ENCODE assay signal across 9 mouse cellular contexts in the genomic region with DNA sequence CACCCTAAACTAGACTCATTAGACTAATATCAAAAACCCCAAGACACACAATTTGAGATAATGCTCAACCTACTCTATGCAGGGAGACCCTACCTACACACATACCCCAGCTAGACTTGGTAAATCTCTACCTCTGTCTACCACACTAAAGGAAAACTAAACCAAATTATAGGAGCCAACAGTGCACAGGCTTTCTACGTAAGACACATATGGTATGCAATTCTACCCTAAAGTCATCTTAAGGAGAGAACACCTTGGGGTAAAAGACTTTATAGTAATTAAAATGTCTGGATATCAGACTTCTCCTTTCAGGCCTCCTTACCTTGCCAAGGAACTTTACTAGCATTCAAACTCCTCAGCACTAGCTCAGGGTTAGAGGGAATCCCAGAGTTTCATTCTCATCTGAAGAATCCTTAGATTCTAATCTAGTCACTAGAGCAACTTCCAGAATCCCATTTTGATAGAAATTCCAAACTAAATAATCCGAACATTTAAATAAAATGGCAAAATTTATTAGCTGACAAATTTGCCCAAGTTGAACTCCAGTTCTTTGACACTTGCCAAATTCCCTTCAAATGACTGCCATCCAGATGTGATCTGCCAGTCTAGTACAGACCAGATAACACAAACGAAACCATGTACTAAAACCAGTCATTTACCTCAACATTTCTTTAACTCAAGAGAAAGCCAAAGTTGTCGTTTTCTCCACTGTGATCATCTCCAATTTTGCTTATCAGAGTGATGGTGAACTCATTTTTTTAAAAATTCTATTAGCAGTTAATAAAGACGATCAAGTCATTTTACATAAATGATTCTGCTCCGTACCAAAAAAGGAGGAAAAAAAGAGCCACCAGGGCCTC. TPM values are rescaled to one million over a fixed set of nuclear protein-coding genes. Genes with fewer than 3 reads are reported as not detected.
DNase-seq lines count a peak whose midpoint lies in the region; ATAC-seq and TF ChIP-seq lines count a peak whose summit lies in the region.
"Had no signal": no experiment of that assay in that cellular context is flagged by ENCODE, and none has a peak within 500 bp of the region (broad histone marks: within the 10 kb centered on the region; RNA-seq: fewer than 3 reads in every experiment).

No protein-coding gene starts in this region.

- H3K27ac ChIP-seq in left cerebral cortex, adult 2 months = peak overlapping the region; percentile 20; the same call in 1 of the 2 replicates
- H3K27ac ChIP-seq in embryonic facial prominence, embryonic 13.5 days = no peak overlapping the region; the same call in 1 of the 2 replicates
- peak overlapping the region; percentile 97 for H3K27ac ChIP-seq in limb, embryonic 10.5 days
- H3K27ac ChIP-seq in neural tube, embryonic 14.5 days (ENCODE audit: low read depth, low read length) = no peak overlapping the region

- DNase-seq in left cerebral cortex, adult 2 months (ENCODE audit: extremely low spot score in 1 of 2, low spot score in 2 of 2) = no peak
- DNase-seq in left cerebral cortex, postnatal 4 days = no peak
- DNase-seq in limb, embryonic 10.5 days (ENCODE audit: low spot score) = no peak
- DNase-seq in cerebellum, postnatal 4 days (ENCODE audit: low spot score in 2 of 2) = no peak
- no peak for DNase-seq in spleen, adult 18-20 months
- DNase-seq: gastrocnemius, postnatal 14 days had no signal

- H3K4me2 ChIP-seq in embryonic facial prominence, embryonic 13.5 days = peak overlapping the region; percentile 81
- H3K4me2 ChIP-seq in neural tube, embryonic 14.5 days (ENCODE audit: low read depth, low read length) = peak overlapping the region; percentile 56

- H3K9ac ChIP-seq in embryonic facial prominence, embryonic 13.5 days = peak overlapping the region; percentile 98
- 0 out of 2 replicates have a peak overlapping the region, but pooled peaks have one; percentile 17 for H3K9ac ChIP-seq in neural tube, embryonic 14.5 days (replicated peaks; ENCODE audit: low read depth, low read length)

- H3K36me3 ChIP-seq in embryonic facial prominence, embryonic 13.5 days = peaks cover 16% of the 10 kb centered on the region
- H3K36me3 ChIP-seq in limb, embryonic 10.5 days = peaks cover 52% of the 10 kb centered on the region
- H3K36me3 ChIP-seq in neural tube, embryonic 14.5 days (ENCODE audit: control insufficient read depth, insufficient read depth, low read length) = no peaks in the 10 kb centered on the region

- H3K4me3 ChIP-seq in left cerebral cortex, adult 2 months = peak overlapping the region; percentile 64
- peak overlapping the region; percentile 86 for H3K4me3 ChIP-seq in embryonic facial prominence, embryonic 13.5 days
- H3K4me3 ChIP-seq in limb, embryonic 10.5 days = peak overlapping the region; percentile 90
- H3K4me3 ChIP-seq in neural tube, embryonic 14.5 days (ENCODE audit: low read depth, low read length) = peak overlapping the region; percentile 88

- no peaks in the 10 kb centered on the region for H3K9me3 ChIP-seq in embryonic facial prominence, embryonic 13.5 days
- no peaks in the 10 kb centered on the region for H3K9me3 ChIP-seq in limb, embryonic 10.5 days (replicated peaks)
- no peaks in the 10 kb centered on the region for H3K9me3 ChIP-seq in neural tube, embryonic 14.5 days (ENCODE audit: control insufficient read depth, low read length)

- WGBS in embryonic facial prominence, embryonic 13.5 days = 3% methylated on average over 6 of the region's 6 CpGs
- WGBS in limb, embryonic 10.5 days = 5% methylated on average over 6 of the region's 6 CpGs
- 7% methylated on average over 6 of the region's 6 CpGs for WGBS in neural tube, embryonic 14.5 days

- peaks cover 32% of the 10 kb centered on the region for H3K4me1 ChIP-seq in embryonic facial prominence, embryonic 13.5 days
- H3K4me1 ChIP-seq in limb, embryonic 10.5 days = peaks cover 29% of the 10 kb centered on the region
- peaks cover 19% of the 10 kb centered on the region for H3K4me1 ChIP-seq in neural tube, embryonic 14.5 days (ENCODE audit: control insufficient read depth, insufficient read depth, low read length)

- H3K27me3 ChIP-seq in embryonic facial prominence, embryonic 13.5 days = no peaks in the 10 kb centered on the region
- H3K27me3 ChIP-seq in limb, embryonic 10.5 days (ENCODE audit: low read depth, poor library complexity, severe bottlenecking) = no peaks in the 10 kb centered on the region
- no peaks in the 10 kb centered on the region for H3K27me3 ChIP-seq in neural tube, embryonic 14.5 days (ENCODE audit: control insufficient read depth, insufficient read depth, low read length)

- intact Hi-C loops in left cerebral cortex, adult 2 months (cut with DNase I) = no loop called here
- intact Hi-C loops in left cerebral cortex, postnatal 4 days (cut with DNase I) = no loop called here

- no peak for ATAC-seq in embryonic facial prominence, embryonic 13.5 days (ENCODE audit: insufficient number of reproducible peaks, insufficient read depth, low FRiP score, low TSS enrichment, low read depth)
- ATAC-seq in neural tube, embryonic 14.5 days (ENCODE audit: low read depth) = no peak
- no peak for ATAC-seq in erythroid progenitor cell, adult 5-6 weeks (replicated peaks; ENCODE audit: low FRiP score, poor library complexity, severe bottlenecking)

- no peak for TF ChIP-seq CTCF in left cerebral cortex, adult 2 months (IDR thresholded peaks at IDR 0.05)

RNA-seq across cellular contexts. Expression of a gene that starts 1.8 kb away (rescaled TPM):
- 1 to 10 TPM; 5.4 to 5.7 TPM for total RNA-seq in left cerebral cortex, adult 2 months (2021)
- total RNA-seq in left cerebral cortex, postnatal 4 days (2021) = 1 to 10 TPM; 3.9 to 4.8 TPM
- 17.5 and 19.2 TPM in 2 replicates for polyA plus RNA-seq in embryonic facial prominence, embryonic 13.5 days (2015; fragmentation: Nextera tagmentation; extraction: Ambion mirVana)
- polyA plus RNA-seq in limb, embryonic 10.5 days (2016; fragmentation: Nextera tagmentation; extraction: Ambion mirVana) = 25.6 and 25.7 TPM in 2 replicates
- polyA plus RNA-seq in neural tube, embryonic 14.5 days (2014; fragmentation: Nextera tagmentation; extraction: Ambion mirVana) = 11.3 and 11.8 TPM in 2 replicates
- 4.2 and 5.4 TPM in 2 replicates for total RNA-seq in erythroid progenitor cell, adult 5-6 weeks (2015; ENCODE audit: low replicate concordance)
- total RNA-seq in erythroid progenitor cell, adult 5-6 weeks (2017; ENCODE audit: low replicate concordance) = 1.4 and 3.2 TPM in 2 replicates

RNA-seq across cellular contexts. Expression of a gene that starts 2.0 kb away (rescaled TPM):
- total RNA-seq in left cerebral cortex, adult 2 months (2021) = 10 to 100 TPM; 77.4 to 87.4 TPM
- total RNA-seq in left cerebral cortex, postnatal 4 days (2021) = 10 to 100 TPM; 60.5 to 65.0 TPM
- polyA plus RNA-seq in embryonic facial prominence, embryonic 13.5 days (2015; fragmentation: Nextera tagmentation; extraction: Ambion mirVana) = 124 TPM in 2 replicates
- polyA plus RNA-seq in limb, embryonic 10.5 days (2016; fragmentation: Nextera tagmentation; extraction: Ambion mirVana) = 140 and 144 TPM in 2 replicates
- polyA plus RNA-seq in neural tube, embryonic 14.5 days (2014; fragmentation: Nextera tagmentation; extraction: Ambion mirVana) = 79.1 and 86.8 TPM in 2 replicates
- 93.7 and 130 TPM in 2 replicates for total RNA-seq in erythroid progenitor cell, adult 5-6 weeks (2015; ENCODE audit: low replicate concordance)
- 86.1 and 115 TPM in 2 replicates for total RNA-seq in erythroid progenitor cell, adult 5-6 weeks (2017; ENCODE audit: low replicate concordance)

Comparison
In these comparisons a context has a peak if more than half of its experiments do, and no peak if none do; other contexts are left out.
1. H3K27ac ChIP-seq: peak in left cerebral cortex, adult 2 months (single experiment) and limb, embryonic 10.5 days (single experiment); none in embryonic facial prominence, embryonic 13.5 days (single experiment) and neural tube, embryonic 14.5 days (single experiment).
2. Peak in every context shown above with its lines, with median percentiles within 50 percentile points of each other: H3K4me3 ChIP-seq.